Mouse (Mus musculus) mesoderm, embryonic 11.5 days (tissue): Measurements from ENCODE around the gene Gm5426.
A peak's percentile ranks its signal among the peaks of the same experiment; 100 is the strongest.
"Not testable (repeated sequence)": the region's sequence is repeated elsewhere in the genome, so short reads cannot be mapped to it uniquely, and the experiment has no call there.

Experiments used
- DNase-seq: peaks from one replicate; pipeline ENCODE4 v3.0.0-alpha.2; 2012; ENCODE audit warnings: low read depth, low spot score

Gm5426 gene

DNA sequence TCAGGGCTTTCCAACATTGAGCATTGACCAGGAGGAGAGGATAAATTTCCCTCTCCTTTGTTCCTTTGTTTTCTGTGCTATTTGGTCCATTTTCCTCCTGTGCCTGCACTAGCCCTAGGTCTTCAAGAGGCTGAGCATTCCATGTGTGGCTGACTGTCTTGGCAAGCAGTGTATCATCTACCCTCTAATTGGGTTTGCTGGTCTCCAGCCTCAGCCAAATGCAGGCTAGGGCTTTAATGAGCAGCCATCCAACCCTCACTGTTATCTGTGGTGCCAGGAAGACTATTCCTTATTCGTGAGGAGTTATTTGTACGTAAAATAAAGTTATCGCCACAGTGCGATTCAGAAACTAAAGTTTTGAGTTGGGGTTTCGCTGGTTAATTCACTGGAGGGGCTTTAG, 2.2 kb downstream of the Gm5426 start:
- no peak for DNase-seq

DNA sequence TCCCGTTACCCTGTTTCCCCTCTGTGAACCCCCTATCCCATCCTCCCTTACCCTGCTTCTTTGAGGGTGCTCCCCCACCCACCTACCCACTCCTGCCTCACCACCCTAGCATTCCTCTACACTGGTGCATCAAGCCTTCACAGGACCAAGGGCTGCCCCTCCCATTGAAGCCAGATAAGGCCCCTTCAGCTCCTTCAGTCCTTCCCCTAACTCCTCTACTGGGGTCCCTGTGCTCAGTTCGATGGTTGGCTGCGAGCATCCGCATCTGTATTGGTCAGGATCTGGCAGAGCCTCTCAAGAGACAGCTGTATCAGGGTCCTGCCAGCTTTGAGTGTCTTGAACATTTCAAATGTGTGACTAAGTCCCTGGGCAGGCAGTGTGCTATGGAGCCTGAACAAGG, 2.9 kb downstream of the Gm5426 start:
- not testable (repeated sequence) for DNase-seq

DNA sequence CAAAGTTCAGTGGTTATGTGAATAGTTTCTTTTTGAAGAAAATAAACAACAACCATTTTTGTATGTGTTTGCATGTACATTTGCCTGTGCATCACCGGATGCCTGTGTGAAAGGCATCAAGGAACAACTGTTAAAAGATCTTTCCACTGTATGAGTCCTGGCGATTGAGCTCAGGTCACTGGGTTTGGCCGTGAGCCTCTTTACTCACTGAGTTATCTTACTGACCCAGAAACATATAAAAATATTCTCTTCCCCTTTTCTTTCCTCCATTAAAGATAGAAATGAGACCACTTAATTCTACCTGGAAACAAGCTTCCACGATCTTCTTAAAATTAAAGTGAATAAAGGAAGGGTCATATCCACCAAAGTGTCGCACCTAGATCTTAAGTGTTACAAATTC, 10.2 kb downstream of the Gm5426 start:
- DNase-seq, result no peak

DNA sequence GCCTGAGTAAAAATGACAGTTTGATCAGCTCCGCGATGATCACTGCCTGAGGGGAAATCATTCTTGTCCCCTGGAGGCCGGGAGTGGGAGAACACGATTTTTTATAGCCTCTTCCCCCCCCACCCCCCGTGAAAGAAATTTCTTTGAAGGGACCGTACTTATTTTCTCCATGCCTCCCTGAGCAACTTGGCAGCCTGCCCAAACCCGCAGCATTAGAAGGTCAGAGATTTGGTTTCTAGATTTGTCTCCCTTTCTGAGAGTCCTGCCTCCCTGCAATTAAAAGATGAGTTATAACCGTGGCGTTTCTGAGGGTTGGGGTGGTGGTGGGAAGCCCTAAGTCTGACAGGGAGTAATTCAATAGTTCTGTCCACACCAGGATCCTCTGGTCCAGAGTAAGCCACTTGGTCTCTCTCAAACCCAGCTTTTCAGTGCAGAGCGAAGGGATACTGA, 11.9 kb downstream of the Gm5426 start:
- peak; percentile 74 for DNase-seq

DNA sequence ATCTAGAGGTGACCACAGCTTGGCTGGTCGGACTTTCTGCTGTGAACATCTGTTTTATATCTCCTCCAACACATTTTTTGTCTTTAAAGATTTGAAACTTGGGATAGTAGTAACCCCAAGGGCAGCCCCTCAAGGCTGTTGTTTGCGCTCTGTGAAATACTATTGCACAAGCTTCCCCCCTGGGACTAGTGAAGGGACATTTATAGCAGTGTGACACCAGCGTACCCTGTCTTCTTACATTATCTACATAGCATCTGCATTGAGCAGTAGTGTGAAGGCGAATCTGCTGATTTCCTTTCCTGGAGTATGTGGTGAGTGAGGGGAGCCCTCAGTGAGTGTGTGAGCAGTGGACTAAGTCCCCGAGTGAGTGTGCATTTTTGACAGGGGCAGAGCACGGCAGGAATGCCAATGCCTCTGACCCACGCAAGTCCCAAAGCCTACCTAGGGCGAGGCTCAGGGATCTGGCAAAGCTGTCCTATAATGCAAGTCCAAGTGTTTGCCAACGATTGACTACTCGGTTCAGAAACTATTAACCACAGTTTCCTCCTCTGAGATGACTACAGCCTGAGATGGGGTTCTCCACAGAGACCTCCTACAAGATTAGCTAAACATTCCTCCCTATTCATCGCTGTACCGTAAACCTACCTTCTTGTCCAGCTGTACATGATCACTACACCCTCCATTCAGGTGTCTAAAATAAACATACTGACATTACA, 14.2 kb downstream of the Gm5426 start:
- DNase-seq, result no peak

DNA sequence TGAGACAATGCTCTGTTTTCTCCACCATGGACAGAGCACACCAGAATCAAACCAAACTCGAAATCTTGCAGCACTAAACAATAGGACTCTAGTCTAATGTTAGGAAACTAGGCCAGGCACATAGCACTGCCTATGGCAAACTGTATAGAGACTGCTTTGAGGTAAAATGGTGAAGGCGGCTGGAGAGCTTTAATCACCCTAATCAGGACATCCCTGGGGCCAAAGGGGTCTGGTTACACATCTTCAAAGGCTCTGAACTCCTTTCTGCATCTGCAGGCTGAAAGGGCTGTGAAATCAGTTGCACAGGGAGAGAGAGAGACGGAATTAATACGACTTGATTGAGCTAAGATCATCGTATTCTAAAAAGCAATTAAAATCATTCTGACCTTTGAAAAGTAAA, 16.9 kb downstream of the Gm5426 start:
- DNase-seq, result no peak

DNA sequence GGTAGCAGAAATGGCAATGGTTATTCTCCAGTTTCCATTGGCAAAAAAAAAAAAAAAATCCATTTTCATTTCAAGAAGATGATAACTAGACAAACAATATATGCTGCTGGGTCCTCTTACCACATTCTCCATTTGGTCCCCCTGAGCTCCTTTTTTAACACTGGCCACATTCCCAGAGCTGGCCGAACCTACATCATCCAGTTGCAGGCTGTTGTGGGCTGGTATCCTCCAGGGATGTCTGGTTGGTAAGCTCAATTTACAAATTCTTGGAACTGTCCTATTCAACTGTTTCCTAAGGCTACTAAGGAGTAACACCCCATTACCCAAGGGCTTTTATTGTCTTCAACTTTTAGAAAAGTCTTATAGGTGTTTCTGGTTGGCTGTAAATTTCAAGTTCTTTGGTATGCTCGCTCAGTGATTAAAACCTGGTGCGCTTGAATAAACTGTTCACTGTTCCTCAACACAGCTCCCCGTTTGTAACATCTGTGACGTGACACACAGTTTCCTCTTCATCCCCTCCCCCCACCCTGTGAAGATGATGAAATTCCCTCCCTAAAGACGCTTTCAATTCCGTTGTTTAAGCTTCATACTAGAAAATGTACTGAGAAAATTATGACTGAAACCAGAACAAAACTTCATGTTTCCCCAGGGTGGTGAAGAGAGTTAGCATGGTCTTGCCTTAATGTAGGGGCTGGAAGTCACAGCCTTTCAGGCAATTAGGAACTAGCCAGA, 26.7 kb downstream of the Gm5426 start:
- DNase-seq, result no peak

DNA sequence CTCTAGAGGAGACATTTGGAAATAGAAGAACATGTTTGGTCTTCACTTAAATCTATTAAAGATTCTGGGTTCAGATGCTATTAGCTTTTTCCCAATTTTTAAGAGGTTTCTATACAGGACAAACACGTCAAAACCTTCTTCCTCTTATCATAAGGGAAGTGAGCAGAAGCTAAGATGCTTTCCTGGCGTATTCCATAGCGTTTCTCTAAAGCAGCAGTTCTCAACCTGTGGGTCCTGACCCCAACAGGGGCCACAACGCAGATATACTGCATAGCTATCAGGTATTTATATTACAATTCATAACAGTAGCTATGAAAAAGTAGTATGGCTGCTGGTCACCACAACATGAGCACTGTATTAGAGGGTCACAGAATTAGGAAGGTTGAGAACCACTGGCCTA, 27.4 kb downstream of the Gm5426 start:
- DNase-seq, result no peak

DNA sequence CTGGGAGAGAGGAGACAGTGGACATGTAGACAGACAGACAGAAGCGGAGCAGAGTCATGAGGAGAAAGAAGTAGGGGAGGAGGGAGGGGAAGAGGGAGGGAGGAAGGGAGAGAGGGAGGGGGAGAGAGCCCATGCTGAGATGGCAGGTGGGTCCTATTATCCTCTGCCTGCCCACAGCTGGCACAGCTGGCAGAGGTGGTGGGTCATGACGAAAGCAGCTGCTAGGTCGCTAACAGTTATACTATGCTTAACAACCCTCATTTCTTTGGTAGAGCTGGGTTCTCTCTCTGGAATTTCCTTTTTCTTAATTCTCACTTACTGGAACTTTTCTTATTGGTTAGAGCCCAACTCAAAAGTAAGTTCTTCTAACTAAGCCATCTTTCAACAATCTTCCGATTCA, 28.9 kb downstream of the Gm5426 start:
- DNase-seq, result no peak

DNA sequence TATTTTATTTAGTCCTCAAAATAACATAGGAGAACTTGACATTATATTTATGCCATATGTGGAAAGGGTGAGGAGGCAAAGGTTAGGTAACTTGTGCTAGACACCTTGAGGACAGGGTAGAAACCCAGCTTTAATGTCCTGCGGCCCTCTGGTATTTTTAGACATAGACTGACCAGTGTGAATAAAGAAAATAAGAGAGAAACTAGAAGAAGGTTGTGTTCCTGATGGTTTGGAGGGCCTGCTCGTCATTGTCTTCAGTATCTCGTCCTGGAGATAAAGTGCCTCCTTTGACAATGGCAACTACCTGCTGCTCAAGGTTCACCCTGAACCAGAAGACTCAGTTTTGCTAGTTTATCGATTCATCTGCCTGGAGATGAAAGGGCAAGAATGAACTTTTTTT, 32.6 kb downstream of the Gm5426 start:
- no peak for DNase-seq

DNA sequence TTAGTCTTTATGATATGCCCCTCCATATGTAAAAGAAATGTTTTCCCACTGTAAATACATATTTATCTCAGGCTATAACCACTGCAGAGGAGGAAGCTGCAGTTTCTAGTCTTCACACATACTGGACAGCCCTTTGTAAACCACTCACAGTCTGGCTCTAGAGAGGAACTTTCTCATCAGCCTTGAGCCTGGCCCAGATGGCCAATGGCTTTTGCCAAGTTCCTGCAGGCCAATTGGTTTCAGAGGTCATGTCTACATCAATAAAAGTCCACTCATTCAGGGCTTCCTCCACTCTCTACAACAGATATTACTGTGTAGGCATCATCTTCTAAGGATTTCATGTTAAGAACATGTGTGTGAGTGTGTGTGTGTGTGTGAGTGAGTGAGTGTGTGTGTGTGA, 35.1 kb downstream of the Gm5426 start:
- DNase-seq, result no peak

DNA sequence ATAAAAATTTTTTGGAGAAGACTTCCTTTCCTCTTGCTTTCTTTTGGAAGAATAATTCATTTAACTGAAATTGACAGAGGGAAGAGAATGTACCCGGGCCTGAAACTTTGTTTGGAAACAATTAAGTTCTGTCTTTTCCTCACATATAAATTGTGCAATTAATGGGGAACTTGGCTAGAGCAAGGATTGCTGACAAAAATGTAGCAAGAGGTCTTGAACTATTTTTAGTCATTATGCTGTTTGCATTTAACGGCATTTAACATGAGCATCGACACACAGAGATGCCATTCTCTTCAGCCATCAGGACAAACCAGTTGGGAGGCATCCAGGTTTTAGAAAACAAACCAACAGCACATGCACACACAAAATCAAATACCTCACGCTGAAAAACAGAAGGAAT, 36.6 kb downstream of the Gm5426 start:
- no peak for DNase-seq

DNA sequence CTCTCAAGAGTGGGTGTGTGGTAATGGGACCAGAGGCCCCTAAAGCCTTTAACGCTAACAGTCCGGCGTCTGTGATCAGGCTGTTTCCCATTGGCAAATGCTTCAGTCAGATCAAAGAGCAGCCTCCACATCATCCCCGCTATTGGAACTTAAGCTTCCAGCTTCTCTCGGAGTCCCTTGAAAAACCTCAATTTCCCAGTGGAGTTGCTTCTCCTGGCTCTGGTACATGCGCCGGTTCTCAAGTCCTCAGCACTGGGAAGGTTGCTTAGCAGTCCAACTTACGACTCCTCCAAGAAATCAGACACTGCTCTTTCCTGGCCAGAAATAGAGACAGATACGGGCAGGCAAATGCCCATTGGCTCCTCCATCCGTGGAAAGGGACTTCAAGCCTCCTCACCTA, 37.4 kb downstream of the Gm5426 start:
- no peak for DNase-seq

DNA sequence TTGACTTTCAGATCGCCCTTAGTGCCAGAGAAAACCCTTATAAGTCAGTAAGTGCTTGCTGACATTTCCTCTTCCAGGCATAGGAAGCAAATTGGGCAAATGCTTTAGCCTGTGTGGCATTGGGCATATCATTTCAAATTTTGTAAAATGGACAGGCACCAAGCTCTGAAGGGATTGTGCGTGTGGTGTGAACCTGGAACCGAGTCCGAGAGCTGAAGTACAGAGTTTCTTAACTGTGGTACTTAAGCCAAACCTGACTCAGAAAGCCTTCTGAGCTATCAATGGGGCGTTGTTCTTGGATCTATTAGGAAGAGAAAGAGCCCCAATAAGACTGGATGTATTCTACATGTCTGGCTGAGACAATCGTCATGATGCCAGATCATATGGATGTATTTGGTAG, 40.5 kb downstream of the Gm5426 start:
- DNase-seq, result no peak

DNA sequence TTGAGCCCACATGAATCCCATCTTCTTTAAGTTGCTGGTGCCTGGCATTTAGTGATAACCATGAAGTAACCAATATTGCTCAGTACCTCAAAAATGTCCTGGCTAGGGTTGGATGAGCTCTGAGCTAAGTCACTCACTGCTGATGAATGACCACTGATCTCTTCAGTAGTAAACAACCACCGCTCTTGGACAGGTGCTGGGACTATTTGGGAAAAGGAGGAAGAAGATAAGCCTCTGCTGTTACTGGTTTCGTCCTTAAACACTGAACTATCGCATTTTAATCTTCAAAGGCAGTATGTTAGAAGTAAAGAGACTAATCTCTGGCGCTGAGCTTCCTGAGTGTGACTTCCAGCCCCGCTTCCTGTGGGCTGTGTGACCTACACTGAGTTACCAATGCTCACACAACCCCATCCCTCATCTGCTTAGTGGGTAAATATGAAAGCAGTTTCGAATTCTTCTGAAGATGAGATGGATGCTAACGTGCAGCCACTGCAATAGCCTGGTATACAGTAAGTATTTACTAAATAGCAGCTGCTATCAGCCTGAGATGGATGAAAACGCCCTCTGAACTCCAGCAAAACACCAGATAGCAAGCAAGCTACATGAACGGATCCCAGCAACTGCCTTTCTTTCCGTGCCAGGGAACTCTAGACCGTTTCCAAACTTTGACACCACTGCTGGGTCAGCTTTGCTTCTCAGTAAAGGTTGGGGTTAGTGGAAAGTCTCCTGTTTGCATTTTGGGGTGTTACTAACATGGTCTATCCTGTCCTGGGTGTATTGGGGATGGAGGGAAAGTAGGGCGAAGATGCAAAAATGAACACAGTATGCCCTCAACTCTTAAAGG, 44.4 kb downstream of the Gm5426 start:
- no peak for DNase-seq

DNA sequence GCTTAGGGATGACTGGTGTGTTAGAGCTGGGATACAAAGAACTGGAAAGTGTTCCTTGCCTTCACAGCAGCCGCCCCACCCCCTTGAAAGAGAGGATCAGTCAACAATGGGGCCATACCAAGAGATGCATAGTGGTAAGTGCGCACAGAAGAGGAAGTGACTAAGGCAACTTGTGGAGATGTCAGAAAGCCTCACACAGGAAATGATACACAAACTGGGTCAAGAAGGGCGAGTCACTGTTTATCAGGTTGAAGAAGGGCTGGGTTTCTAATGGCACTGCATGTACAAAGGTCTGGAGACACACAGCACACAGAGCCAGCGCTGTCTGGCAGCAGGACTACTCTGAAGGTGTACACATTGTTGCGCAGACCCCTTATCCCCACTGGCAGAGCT, 45.0 kb downstream of the Gm5426 start:
- DNase-seq, result no peak

DNA sequence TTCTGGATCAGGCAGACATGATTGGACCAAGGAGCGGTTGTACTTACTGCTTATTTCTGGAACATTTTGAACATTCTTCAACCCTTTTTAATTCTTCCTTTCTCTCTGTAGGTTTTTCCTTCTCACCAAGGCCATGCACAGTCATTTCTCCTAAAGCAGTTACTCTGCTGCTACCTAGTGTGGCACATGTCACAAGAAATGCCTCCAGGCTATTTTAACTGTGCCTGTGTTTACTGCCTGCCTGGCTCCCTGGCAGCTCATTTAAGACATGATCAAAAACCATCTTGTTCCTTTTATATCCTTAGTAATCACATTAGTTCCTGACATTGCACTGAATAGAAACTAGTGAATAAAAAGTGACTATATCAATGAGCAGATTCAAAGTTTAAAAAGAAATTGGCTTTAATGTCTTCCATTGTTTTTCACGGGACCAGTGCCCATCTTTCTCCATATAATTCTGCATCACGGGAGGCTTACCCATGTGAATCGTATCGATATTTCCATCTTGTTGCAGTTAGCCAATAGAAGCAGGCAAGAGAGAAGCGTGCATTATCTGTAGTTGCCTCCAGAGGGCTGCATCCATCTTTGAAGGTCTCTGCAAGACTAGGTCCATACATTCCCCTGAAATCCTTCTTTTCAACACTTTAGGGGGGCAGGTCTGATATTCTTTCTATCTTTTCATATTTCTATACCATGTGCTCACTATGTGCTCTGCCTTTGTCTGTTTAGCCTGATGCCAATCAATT, 45.7 kb downstream of the Gm5426 start:
- no peak for DNase-seq

DNA sequence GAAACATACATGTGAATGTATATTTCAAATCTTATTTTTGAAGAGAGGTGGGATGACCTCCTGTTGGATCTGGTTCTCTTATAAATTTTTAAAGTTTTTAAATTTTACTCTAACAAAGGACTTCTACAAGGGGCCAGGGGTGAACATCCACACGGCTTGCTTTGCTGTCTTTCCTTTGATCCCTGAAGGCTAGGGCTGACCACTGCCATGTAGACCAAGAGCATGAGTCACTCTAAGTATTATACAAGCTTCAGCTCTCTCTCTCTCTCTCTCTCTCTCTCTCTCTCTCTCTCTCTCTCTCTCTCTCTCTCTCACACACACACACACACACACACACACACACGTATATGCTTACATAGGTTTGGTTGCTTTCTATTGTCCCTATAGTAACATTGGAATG, 48.6 kb downstream of the Gm5426 start:
- DNase-seq, result no peak

DNA sequence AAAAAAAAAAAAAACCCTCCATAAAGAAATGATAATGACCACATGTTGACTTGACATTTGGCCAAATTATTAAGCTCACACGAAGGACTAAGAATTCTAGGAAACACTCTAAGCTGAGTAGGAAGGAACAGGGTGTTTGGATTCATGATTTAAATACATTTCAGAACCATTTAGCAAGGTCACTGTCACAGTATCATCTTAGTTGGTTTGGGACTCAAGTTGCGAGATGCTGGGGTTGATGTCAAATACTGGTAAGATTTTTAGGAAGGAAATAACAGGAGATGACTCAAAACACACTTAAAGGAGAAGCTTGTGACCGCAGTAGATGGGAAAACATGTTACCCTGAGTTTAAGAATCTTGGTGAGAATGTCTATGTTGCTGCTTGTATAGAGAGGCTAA, 49.2 kb downstream of the Gm5426 start:
- no peak for DNase-seq
